Mouse (Mus musculus) gastrocnemius, postnatal 25 days (tissue): Measurements from ENCODE around the gene Arhgap44. TPM values are rescaled to one million over a fixed set of nuclear protein-coding genes. Genes with fewer than 3 reads are reported as not detected.

Experiments
- DNase-seq: peaks from one replicate; pipeline ENCODE4 v3.0.0; 2022
- total RNA-seq, 2 experiments: library from RNA; stranded (reverse); gene quantifications; 1 replicate in 1 of 2; 2 replicates in 1 of 2; pipeline ENCODE4 v1.2.3; 2021

Gene Arhgap44
- total RNA-seq, 2 experiments from 2014 or later, result 6.4 to 9.4 TPM

DNA sequence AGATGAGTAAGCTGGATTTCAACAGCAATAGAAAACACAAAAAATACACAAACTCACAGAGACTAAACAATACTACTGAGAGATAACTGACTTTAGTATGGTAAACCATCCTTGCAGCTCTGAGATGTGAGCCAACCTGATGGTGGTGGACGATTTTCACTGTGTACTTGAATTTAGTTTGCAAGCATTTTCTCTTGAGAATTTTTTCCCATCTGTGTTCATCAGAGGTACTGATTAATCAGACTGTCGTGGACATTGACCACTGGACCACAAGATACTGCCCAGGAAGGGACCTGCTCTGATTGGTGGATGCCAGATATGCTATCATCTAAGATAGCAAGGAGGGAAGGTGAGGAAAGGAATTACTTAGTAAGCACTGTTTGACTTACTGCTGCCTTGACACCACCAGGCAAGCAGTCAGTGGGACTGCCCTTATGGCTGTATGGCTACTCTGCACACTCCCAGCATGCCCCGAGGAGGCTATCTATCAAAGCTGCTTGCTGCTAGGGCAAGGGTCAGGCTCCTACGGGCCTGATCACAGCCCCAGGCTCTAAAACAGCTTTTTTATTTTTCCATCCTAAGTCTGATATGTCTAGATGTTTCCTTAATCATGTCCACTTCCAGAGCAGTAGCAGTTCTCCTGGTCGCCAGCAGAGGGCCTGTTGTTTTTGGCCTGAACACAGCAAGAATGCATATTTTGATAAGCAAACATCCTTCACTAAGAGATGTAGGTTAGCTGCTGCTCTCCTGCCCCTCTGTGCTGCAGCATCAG is 74.1 kb downstream of the Arhgap44 start:
- no peak for DNase-seq

DNA sequence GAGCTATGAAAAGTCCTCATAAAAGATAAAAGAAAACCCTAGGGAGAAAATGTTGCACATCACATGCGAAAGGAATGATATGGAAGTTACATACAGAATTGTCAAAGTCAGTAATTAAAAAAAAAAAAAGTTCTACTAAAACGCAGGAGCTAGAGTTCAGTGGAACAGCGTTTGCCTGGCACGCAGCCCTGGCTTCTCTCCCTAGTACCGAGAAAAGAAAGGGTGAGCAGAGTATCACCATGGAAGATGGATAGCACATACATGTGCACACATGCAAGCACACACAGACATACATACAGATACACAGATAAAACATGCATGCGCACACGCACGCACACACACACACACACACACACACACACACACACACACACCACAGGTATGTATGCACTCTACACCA is 82.0 kb downstream of the Arhgap44 start:
- no peak for DNase-seq

DNA sequence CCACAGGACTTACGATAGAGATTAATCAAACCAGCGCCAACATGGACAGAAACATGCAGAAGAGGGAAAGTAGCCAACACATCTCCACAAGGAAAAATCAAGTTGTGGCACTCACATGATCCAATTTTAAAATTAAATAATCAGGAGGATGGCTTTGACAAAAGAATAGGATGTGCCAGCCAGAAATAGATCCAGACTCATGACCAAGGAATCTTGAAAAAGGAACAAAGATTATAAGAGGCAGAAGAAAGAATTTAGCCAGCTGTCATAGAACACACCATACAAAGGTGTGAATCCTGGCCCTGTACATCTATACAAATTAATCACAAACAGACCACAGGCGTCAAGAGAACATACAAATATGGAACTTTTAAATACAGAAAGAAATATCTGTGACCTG is 82.5 kb downstream of the Arhgap44 start:
- DNase-seq, result no peak

DNA sequence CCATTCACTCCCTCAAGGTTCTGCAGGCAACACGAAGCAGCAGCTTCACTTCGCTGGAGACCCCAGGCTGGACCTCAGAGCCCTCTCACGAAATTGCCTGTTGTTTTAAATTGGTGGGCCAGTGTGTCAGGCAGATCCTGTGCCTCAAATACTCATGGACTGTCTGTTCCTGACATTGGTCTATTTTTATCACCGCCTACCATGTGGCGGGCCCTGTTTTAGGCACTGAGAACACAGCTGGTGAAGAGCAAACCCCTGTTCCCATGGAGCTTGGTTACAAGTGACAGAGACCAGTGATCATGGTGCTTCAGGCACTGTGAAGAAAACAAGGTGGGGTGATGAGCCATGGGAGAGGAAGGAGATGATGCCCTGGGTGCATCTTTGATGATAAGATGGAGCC is 93.2 kb downstream of the Arhgap44 start:
- no peak for DNase-seq

DNA sequence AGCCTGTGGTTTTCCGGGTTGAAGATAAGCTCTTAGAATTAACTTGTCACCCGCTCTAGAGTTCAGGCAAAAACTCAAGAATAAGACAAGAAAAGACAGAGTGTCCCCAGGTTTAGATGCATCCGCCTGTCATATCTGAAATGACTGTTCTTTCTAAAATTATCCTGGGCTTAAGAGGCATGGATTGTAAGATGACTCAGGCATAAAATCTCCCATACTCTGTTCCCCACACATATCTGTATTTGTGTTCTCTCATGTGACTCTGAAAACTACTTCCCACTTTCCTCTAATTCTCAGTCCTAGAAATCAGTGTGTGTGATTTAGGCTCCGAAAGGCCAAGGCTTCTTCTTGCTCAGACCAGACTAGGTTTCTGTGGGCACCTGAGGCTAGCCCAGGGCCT is 93.7 kb downstream of the Arhgap44 start:
- no peak for DNase-seq

DNA sequence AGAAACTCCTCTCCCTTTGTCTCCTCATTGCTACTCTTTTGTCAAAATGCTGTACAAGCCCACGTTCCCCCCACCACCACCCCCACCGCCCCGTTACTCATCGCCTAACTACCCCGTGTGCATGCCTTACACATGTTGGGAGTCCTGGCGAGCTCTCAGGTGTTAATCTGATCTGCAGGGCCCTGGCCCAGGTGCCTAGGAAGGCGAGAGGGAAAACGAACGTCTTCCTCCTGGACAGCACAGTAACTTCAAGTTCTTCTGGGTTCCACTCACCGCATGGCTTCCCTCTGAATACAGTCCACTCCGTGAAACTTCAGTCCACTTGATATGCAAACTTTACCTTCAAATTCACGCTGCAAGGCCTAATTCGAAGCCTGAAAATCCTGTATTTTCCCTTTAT is 97.6 kb downstream of the Arhgap44 start:
- DNase-seq, result no peak

DNA sequence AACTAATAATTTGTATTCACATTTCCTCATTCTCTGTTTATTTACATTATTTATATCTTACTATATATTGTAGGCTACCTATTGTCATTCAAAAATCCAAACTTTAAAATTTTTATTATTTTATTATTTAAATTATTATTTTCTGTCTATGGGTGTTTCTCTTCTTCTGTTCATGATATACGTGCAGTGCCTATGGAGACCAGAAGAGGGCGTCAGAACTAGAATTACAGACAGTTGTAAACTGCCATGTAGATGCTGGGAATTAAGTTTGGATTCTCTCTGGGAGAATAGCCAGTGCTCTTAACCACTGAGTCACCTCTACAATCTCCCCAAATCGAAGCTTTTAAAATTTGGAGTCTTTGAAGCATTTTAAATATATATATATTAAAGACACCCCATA is 101.3 kb downstream of the Arhgap44 start:
- no peak for DNase-seq

DNA sequence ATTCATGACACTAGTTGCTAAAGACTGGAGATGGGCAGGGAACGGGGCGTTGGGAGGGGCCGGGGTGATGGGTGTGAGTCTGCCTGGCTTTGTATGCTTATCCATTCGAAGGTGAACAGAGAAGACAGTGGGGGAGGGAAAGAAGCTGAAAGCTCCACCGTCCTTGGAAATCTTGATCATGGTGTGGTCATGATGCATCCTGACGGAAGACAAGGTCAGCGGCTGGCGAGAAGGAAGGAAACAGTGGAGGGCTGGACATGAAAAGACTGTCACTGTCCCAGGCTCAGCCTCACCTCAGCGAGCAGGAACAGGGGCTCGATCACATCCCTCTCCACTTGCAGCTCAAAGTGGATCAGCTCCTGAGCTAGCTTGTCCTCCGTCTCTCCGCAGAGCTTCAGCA is 103.2 kb downstream of the Arhgap44 start:
- DNase-seq, result no peak

DNA sequence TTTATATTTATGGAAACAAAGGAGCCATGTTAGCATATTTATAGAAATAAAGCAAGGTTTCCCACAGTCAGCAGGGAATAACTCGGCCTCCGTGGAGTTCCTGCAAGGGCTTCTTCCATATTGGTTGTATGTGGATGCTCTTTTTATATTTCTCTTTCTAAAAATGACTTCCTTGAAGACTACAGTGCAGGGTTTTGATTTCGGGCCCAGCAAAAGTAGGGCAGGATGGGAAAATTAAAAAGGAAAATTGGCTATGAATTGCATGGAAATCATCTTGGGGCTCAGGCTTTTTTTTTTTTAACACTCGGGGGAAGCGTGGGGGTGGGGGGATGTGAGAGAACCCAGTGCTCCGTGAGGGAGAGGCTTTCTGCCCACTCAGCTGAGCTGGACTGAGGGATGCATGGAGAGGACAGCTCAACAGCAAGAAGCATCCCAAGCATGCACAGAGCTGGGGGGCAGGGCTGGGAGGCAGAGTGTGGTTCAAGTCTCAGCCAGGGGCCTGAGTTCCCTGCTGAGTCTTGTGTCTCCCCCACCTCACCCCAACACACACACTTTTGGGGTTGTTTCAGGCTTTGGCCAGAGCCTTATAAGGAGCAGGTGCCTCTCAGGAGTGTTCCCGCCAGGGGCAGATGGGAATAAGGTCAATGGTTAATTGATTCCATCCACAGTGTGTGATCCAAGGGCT is 104.4 kb downstream of the Arhgap44 start:
- no peak for DNase-seq

DNA sequence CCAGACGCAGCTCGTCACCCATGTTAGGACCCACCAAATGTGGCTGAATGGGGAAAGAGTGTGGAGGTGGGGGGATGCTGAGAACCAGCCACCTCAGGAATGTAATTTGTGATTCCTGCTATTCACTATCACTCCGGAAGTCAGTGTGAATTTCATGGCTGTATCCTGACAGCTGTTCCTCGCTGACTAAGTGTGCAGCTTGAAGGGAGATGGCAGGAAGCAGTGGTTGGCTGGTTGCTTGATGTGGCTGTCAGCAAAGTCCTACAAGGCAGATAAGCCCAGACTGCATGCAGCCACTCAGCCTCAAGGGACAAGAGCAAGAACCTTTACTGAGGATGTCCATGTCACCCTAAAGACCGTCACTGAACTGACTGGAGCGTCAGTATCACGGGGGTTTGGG is 107.2 kb downstream of the Arhgap44 start:
- DNase-seq, result no peak

DNA sequence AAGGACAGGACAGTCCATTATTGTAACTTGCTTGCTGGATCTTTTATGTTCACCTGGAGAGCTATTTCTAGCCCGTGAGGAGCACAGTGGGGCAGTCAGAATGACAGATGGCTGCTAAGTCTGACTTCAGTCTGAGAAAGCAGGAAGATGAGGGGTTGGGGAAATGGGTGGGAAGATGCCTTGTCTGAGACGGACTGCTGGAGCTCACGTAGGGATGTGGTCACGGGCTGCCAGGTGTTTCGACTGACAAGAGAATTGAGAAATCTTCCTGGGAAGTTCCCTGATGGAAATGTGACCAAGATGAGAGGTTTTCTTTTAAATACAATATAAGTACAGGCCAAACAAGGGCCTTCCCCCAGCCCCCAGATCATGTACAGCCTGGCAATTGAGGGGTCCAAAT is 108.5 kb downstream of the Arhgap44 start:
- DNase-seq, result no peak

DNA sequence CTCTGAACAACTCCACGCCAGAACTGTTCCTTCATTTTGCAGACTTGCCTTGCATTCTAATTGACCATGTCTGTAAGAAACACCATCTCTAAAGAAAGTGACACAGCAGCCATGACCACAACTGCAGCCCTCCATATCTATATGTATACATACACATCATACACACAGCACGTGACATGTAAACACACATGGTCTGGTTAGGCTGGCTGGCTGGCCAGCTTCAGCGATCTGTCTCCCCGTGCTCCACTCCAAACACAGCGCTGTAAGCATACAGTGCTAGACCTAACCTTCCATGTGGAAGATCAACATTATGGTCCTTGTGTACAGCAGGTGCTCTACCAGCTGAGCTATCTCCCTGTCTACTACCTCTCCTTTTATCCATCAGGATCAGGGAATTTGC is 111.9 kb downstream of the Arhgap44 start:
- no peak for DNase-seq

DNA sequence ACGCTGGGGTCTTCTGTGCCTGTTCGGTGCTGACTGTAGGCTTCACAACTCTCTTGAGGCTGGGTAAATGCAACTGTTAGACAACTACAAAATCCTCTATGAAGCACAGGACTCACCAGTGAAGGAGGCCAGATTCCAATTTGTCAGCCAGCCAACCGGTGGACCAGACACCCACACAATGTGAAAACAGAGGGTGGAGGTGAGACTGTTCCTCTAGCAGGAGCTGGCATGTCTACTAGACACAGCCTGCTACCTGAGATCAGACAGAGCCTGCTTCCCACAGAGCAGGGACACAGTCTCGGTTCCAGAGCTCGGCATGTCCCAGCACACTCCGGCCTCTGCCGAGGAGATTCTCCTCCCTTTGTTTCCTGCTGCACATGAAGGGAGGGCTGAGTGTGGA is 113.7 kb downstream of the Arhgap44 start:
- DNase-seq, result no peak

DNA sequence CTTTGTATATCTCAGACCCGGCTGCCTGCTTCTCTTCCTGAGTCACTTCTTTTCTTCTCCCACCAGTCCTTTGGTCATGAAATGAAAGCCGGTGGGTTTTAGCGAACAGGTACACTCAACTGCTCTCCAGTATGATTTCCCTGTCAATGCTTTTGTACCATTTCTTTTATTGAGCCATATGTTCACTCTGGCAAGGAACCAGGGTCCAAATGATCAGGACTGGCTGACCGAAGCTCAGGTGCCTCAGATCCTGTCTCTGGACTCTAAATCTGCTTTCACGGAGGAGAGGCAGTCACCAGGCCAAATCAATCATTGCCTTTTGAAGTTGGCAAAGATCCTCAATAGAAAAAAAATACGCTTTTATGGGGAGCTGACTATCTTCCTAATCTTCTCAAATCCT is 122.2 kb downstream of the Arhgap44 start:
- no peak for DNase-seq

DNA sequence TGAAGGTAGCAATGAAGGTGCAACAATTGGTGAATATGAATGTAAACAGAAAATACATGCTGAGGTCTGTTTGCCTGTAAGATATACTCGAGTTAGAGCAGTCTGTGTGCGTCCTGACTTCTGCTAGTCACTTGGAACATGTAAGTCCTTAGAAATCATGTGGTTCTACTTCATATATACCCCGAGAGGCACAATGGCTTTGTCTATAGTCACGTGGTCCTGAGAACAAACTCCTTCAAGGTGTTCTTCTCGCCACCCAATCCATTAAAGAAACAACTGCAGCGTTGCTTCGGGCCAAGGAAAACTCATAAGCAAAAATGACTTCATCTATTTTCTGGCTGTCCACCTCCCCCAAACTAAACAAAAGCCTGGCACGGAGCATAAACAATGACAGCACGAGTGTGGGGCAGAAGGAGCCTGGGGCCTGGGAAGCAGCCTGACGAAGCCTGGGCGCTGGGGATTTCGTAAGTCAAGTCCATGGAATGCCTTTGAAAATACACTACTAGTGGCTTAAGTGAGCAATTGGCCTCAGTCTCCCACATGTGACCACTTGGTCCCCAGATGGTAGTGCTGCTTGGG is 123.2 kb downstream of the Arhgap44 start:
- DNase-seq, result no peak

DNA sequence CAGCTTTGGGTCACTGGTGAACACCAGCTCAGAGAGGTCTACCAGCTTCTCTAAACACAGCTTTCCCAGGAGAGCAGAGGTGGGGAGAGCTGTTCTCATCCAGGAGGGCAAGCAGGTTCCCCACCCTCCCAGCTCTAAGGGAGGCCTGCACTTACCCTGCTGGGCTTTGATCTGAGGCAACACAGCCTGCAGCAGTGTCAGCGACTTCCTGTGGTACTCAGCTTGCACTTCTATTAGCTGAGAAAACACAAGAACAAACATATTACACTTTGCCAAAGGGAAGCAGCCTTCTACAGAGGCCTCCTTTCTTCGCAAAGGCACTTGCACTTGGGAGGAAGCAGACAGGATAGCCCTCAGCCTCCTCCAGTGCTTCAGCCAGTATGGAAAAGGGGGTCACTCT is 123.8 kb downstream of the Arhgap44 start:
- DNase-seq, result no peak

DNA sequence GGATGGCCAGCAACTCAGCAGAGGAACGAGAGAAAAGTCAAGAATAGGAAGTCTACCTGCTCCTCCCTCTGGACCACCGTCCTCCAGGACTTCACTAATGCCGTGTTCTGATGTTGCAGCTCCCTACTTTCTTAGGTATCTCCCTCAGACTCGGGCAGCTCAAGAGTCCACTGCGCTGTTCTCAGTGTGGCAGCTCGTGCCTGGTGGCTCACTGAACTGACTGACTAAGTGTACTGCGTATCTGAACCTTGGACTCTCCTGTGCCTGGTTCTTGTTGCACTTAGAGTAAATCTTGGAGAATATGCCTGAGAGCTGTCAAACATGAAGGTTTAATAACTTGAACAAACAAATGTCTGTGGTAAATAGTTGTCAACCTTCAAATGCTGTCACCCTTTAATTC is 130.5 kb downstream of the Arhgap44 start:
- DNase-seq, result no peak

DNA sequence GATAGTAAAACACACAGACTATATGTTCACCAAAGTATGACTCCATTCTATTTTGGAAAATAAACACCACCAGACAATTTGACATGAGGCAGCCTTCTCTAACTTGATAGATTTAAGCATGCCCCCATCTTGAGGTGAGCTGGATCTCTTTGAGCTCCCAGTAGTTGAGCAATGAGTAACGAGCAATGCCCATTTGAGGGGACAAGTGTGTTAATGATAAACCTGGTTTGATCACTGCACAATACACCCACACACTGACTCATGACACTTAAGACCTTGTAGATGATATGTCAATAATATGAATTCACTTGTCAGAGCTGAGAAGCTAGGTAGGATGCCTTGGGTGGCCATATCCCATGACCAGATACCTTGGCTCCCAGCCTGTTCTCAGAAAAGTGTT is 132.6 kb downstream of the Arhgap44 start:
- no peak for DNase-seq

DNA sequence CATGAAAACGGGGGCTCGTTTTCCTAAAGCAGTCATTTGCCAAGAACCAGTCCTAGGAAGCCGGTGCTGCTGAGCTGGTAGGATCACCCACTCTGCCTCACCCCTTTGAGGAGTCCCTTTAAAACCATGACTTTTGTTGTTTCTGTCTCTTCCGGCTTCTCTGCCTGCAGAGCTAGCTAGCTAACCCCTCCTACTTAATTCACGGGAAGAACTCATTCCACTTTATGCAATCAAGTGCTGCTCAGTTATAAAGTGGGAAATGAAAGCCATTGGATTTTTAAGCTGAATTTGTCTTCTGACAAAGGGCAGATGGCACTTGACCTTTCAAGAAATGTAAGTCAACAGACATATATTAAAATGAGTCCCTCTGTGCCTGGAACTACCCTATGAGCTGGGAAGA is 134.7 kb downstream of the Arhgap44 start:
- no peak for DNase-seq

DNA sequence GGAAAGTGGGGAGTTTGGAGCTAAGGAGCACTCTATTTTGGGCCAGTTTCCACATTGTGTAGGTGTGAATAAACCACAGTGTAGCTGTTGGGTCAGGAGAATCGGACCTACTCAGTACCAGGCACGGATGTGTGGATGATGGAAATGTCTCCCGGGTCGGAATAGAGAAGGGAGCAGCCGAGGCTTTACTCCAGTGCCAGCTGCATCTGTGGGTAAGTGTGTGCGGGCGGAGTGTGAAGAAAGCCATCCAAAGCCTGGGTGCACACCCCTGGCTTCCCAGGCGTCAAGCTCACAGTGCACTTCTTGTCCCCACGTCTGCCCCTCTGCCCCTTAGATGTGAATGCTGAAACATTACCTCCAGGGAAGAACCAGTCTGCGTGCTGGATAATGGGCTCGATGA is 140.0 kb downstream of the Arhgap44 start:
- DNase-seq, result no peak

DNA sequence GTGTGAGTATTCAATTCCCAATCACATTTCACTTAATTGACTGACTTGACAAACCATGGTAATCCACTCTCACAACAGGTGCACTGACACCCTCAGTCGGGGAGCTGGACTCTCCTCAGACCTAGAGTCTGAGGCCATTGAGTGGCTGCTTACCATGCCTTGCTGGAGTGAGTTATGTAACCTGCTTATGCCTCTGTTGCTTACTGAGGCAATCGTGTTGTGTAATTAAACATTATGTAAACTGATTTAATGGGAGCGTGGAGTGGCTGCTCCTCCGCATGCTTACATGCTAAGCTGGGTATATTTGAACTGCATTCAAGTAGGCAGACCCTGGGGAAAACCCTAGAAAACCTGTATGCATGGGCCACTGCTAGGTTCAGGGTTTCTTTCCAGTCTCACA is 142.0 kb downstream of the Arhgap44 start:
- DNase-seq, result no peak

DNA sequence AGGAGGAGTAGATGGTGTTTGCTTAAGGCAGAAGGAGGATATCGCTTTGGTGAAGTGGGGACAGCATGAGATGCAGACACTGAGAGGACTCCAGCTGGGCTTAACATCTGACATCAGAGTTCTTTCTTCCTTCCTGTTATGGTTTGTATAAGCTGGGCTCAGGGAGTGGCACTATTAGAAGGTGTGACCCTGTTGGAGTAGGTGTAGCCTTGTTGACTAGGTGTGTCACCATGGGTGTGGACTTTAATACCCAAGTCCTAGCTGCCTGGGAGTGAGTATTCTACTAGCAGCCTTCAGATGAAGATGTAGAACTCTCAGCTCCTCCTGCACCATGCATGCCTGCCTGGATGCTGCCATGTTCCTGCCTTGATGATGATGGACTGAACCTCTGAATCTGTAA is 146.0 kb downstream of the Arhgap44 start:
- DNase-seq, result no peak

DNA sequence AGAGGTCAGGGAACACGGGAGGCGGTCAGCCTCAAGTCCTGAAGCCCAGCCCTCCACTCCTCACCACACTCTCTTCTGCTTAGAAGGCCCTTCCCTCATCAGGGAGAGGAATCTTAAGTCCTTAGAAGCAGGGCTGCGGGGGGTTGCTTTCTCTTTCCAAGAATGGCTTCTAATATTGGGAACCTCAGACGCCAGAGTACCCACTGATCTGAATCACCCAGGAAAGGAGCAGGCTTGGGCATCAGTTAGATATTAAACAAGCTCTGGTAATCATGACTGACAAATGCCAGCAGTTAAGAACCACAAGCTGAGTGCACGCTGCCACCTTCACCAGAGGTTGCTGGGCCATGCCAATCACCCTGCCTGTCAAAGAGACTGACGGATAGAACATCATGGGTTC is 148.9 kb downstream of the Arhgap44 start:
- no peak for DNase-seq

DNA sequence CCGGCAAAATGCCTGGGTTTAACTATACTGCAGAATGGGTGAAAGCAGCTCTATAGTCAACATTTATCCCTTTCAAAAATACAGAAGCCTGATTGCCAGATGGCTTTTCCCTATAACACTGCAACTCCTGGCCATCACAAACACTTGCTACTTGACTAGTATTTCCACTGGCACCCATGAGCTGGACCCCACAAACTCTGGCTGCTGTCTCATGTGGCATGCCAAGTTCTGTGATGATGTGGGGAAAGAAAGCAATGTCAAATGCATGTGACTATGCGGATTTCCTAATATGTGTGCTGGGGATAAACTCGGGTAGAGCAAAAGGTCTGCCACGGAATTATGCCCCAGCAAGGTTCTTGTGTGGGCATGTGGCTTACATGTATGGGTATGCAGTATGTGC is 156.7 kb downstream of the Arhgap44 start:
- DNase-seq, result no peak
